Mouse (Mus musculus): ENCODE results near the gene Slc6a3.

The Slc6a3 gene

GRCm38 (mm10) chr13:73592546-73592945 lies 56.0 kb downstream of the Slc6a3 start:
- no peak for DNase-seq

GRCm38 (mm10) chr13:73596276-73596675 lies 59.7 kb downstream of the Slc6a3 start:
- DNase-seq, result no peak

DNA sequence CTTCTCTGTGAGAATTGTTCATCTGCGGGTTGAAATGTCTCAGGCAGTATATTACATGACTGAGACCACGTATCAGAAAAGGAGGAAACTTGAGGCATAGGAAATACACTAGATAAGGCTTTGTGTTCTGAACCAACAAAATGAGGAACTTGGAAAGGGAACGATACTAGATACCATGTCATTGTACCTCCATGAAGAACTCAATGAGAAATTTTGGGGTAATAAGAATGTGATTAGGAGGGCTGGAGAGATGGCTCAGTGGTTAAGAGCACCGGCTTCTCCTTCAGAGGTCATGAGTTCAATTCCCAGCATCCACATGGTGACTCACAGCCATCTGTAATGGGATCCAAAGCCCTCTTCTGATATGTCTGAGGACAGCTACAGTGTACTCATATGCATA lies 63.7 kb downstream of the Slc6a3 start:
- no peak for DNase-seq

GRCm38 (mm10) chr13:73603046-73603445 lies 66.5 kb downstream of the Slc6a3 start:
- no peak for DNase-seq

DNA sequence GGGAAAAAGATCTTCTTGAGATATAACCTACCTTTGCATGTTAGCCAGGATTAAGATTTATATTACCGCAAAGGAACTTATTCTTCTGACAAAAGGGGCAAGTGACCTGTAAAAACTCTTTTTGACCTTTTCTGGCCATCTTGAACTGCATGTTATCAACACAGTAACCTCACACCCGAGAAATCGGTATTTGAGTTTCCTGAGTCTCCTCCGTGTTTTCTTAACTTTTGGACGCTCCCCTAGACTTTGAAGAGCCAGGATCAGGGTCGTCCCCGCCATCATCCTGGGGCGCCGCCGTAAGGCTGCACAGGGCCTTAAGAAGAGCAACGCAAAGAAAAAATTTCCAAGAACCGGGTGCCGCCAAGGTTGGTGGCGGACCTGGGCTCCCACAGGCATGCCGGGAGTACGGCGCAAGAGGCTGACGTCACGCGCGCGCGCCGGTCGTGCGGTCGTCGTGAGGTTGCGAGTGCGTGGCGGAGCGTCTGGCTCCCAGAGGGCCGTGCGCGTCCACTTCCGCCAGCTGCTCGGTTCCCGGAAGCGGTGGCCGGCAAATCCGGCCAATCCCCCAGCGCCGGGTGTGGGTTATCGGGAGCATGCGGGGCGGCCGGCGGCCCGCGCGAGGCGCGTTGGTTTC lies 67.1 kb downstream of the Slc6a3 start, which contains the start of gene Clptm1l:
Gene Clptm1l (plus strand): TSS at position 485 of the 634 bp plus-strand sequence.
- peak; percentile 97 for DNase-seq

DNA sequence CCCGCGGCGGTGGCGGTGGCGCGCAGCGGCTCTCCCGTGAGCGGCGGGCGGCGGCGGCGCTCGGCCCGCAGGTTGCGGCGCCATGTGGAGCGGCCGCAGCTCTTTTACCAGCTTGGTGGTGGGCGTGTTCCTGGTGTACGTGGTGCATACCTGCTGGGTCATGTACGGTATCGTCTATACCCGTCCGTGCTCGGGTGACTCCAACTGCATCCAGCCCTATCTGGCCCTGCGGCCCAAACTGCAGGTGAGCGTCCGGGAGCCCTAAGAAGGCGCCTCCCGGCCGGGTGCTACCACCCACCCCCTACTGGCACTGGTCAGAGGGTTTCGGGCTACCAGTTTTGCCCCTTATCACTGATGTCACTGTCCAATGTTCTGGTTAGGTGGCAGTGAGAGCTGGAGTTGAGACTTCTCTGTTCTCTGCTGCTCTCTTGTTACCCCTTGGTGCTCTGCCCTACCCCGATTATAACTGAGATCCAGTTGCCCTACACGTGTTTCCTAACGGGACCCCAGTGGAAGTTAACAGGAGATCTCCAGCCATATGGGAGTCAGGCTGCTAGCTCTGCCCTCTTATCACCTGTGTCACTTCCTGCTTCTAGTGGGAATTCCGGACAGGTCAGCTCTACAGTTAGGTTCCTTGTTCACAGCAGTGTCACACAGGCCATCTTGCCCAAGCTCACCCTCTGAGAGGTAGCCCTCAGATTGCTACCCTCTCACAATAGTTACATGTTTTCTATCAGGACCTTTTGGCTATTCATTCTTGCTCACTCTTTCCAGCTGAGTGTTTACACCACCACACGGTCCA lies 67.8 kb downstream of the Slc6a3 start:
- DNase-seq, result no peak

- DNase-seq, result no peak
Measured at GRCm38 (mm10) chr13:73618406-73618805, 81.9 kb downstream of the Slc6a3 start.

DNA sequence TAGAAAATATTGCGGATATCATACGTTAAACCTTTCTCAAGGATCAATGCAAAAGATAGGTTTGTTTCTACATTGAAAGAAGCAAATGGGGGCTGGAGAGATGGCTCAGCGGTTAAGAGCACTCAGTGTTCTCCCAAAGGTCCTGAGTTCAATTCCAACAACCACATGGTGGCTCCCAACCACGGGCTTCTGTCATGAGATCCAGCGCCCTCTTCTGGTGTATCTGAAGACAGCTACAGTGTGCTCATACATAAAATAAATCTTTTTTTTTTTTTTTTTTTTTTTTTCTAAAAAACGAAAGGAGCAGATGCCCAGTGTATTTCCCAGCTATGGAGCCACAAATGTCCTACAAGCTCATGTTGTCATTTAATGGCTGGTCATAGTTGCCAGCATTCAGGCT lies 84.1 kb downstream of the Slc6a3 start:
- no peak for DNase-seq

GRCm38 (mm10) chr13:73626410-73626744 lies 89.8 kb downstream of the Slc6a3 start:
- DNase-seq, result no peak

DNA sequence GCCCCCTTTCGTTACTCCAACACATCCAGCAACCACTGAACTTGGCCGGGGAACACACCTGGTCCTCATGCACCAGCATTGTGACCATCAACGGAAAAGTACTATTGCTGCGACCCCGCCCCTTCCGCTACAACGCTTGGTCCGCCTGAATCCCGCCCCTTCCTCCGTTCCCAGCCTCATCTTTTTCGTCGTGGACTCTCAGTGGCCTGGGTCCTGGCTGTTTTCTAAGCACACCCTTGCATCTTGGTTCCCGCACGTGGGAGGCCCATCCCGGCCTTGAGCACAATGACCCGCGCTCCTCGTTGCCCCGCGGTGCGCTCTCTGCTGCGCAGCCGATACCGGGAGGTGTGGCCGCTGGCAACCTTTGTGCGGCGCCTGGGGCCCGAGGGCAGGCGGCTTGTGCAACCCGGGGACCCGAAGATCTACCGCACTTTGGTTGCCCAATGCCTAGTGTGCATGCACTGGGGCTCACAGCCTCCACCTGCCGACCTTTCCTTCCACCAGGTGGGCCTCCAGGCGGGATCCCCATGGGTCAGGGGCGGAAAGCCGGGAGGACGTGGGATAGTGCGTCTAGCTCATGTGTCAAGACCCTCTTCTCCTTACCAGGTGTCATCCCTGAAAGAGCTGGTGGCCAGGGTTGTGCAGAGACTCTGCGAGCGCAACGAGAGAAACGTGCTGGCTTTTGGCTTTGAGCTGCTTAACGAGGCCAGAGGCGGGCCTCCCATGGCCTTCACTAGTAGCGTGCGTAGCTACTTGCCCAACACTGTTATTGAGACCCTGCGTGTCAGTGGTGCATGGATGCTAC lies 90.4 kb downstream of the Slc6a3 start, which contains the start of gene Tert:
Gene Tert (plus strand): TSS at position 167 of the 805 bp plus-strand sequence.
- DNase-seq, result peak; percentile 65
